Mouse (Mus musculus) frontal cortex, postnatal 36 days (tissue): ENCODE measurements around the gene Magix.
"Not testable (repeated sequence)": the region's sequence is repeated elsewhere in the genome, so short reads cannot be mapped to it uniquely, and the experiment has no call there.

Experiments used
- DNase-seq, 2 experiments: peaks; one replicate each; pipeline ENCODE4 v3.0.0; 2022; ENCODE audit warnings: low spot score in 2 of 2

Magix gene

DNA sequence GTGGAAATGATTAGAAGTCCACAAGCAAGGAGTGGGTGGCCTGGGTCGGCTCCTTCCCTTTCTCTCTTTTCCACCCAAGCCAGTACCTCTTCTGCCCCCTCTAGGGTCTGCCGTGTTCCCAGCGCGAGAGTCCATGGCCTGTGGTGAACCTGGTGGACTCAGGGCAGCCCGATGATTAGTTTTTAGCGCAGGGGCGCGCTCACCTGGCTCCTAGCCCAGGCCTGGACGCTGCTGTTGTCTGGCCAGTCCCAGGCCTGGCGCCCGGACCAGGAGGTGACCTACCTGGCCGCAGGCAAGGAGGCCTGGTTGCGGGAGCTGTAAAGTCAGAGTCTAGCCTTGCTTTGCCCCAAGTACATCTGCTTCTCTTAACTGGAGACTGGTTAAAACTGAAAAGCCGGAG lies at the start of gene Magix:
Gene Magix (minus strand): TSS at position 388 of the 400 bp plus-strand sequence.
- no peak for DNase-seq

- no peak for DNase-seq
Observed at GRCm38 (mm10) chrX:7728922-7729265, 47.8 kb upstream of the Magix start.

DNA sequence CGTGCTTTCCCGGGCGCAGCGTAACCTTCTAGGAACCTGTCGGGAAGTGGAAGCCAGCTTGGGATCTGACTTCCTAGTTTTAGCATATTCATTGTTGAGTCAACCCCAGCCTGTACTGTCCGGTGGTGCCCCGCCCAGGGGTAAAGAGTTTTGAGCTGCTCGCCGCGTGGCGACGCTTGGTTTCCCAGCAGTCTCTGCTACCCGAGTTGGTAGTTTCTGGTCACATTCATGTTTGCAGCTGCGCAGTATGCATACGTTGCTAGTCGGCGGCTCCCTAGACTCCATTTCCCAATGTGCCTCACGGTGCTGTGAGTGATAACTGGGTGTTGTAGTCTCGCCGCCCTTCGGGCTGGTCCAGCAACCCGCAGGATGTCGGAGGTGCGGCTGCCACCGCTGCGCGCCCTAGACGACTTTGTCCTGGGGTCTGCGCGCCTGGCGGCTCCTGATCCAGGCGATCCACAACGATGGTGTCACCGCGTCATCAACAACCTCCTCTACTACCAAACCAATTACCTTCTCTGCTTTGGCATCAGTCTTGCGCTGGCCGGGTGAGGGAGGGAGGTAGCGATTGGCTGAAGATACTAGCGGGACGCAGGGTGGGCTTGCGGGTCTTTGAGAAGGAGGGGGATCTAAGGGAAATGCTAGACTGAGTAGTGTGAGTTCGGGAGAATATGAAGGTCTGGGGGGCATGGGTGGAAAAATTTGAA lies 47.3 kb upstream of the Magix start, which contains the start of gene Praf2:
Gene Praf2 (plus strand): TSS at position 225 of the 707 bp plus-strand sequence.
- peak; percentile 79 to 88 for DNase-seq

- no peak for DNase-seq
Observed at GRCm38 (mm10) chrX:7727176-7727575, 46.1 kb upstream of the Magix start.

GRCm38 (mm10) chrX:7725841-7726240 lies 44.8 kb upstream of the Magix start:
- no peak for DNase-seq

DNA sequence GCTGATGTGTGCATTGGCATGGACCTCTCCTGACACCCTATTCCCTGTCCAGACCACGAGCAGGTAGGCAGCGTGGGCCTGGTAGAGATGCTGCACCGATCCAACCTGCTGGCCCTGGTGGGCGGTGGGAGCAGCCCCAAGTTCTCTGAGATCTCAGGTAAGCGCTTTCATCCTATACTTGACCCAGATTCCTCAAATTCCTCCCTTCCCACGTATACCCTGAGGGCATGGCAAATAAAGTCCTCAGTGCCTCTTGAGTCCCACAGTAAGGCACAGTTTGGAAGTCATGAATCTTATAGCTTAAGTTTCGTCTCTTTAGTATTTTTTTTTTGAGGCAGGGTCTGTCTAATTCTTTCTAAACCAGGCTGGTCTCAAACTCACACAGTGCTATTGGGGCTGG lies 43.1 kb upstream of the Magix start:
- no peak for DNase-seq

- DNase-seq: no peak
Observed at GRCm38 (mm10) chrX:7722691-7723090, 41.6 kb upstream of the Magix start.

DNA sequence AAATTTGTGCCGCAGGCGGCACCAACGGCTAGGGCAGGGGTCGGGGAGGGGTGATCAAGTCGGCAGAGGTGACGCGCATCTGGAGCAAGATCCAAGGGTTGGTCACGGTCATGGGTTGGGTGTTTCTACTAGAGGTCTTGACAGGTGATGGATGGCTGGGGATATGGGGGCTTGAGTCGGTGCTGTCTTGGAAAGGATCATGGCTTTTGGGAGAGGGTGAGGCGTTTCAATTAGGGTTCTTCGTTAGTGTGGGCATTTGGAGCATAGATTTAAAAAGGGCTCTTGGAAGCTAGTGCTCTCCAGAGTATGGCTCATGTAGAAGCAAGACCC lies 41.2 kb upstream of the Magix start:
- DNase-seq: no peak

- peak; percentile 70 to 73 for DNase-seq
Observed at GRCm38 (mm10) chrX:7721514-7722281, 40.6 kb upstream of the Magix start, which contains the start of gene Gm45208. TSS of gene Gm45208 (plus strand) at chrX:7722245.

DNA sequence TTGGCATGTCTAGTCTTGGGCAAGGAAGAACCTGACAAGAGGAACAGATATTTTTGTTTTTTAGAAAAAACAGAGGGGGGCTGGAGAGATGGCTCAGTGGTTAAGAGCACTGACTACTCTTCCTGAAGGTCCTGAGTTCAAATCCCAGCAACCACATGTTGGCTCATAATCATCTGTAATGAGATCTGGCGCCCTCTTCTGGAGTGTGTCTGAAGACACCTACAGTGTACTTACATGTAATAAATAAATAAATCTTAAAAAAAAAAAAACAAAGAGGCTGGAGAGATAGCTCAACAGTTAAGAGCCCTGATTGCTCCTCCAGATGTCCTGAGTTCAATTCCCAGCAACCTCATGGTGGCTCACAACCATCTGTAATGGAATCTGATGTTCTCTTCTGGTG lies 35.0 kb upstream of the Magix start:
- DNase-seq: not testable (repeated sequence)

DNA sequence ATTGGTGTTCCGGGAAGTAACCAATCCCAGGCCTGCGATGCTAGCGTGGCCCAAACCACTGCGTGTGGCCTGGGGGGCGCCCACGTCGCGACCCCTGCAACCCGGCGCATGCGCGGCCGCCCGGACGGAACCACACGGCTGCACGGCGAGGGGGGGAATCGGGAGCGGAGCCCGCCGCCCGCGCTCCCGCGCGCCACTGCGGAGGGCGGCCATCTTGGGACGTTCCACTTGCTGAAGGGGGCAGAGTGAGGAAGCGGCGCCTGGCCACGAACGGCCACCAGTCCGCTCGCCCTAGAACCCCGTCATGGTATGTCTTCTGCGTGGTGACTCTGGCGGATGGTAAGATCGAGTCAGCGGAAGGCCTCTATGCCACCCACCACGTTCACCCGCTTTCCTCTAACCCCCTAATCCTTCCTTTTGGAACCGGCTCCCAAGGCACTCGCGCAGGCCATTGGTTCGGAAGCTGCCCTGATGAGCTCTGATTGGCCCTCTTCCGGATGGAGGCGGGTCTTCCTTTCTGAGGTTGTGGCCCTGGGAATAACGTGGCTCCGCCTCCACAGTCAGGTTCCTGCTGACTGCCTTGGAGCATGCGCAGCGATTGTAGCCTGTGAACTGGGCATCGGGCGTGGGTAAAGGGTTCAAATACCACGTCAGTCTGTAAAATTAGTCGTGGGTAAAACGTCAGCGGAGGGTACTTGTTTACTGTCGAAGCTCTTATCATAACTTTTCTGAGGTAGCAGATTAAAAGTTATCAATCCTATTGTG lies 33.3 kb upstream of the Magix start, which contains the start of gene Wdr45:
Gene Wdr45 (plus strand): TSS at position 199 of the 765 bp plus-strand sequence.
- peak; percentile 84 to 93 for DNase-seq

DNA sequence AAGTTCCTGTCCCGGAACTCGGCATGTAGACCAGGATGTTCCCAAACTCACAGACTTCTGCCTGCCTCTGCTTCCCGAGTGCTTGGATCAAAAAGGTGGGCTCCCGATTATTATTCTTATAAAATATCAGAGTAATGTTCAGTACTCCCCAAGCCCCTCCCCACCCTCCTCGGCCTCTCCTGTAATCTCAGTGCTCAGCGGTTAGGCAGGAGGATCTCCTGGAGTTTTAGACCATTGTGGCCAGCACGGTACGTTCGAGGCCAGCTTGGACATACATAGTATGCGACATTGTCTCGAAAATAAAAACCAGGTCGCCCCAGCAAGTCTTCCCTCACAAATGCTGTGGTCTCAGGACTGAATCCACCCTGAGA lies 32.7 kb upstream of the Magix start:
- DNase-seq: not testable (repeated sequence)

GRCm38 (mm10) chrX:7696954-7697381 lies 15.9 kb upstream of the Magix start, which contains the start of gene Gpkow:
TSS of gene Gpkow (plus strand) at chrX:7697131.
- DNase-seq: peak; percentile 77 to 88

DNA sequence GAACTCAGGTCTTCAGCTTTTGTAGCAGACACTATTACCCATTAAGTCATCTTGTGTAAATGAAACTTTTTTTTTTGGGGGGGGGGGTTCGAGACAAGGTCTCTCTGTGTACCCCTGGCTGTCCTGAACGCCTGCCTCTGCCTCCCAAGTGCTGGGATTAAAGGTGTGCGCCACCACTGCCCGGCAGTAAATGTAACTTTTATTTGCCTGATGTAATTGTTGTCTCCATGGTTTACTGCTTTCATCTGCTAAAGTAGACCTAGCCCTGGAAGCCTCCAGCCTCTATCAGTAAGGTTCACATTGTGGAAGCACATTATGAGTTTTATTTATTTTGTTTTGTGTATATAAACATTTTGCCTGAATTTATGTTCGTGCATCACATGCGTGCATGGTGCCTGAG lies 15.5 kb upstream of the Magix start:
- no peak for DNase-seq

DNA sequence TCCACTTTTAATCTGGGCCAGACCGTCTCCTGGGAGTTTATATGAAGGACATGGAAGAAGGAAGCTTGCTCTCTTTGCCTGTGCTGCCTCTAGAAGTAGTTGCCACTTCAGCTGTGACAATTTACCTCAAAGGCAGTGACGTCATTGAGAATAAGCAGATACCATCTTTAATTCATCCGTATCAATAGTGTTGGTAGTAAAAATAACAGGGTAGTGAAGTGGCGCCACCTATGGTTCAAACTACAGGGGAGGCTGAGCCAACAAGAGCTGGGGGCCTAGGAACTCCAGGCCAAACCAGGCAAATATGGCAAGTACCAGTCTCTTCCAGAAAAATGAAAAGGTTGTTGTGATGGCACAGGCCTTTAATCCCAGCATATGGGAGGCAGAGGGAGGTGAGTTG lies 11.8 kb upstream of the Magix start:
- DNase-seq: no peak

DNA sequence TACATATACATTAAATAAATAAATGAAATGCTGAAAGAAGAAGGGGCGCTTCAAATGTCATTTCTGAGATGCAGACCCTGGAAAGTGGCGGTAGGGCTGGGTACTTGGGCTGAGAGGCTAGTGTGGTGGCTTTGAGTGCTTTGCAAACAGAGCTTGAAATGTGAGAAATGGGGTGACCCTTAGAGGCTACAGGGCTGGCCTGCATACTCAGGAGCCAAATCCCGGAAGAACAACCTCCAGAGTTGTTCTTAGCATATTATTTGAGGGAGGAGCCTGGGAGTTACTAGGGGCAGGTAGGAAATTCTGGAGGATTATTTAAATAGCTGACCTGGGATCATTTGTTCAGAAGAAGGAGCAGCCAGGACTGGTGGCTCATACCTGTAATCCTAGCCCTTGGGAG lies 9.4 kb upstream of the Magix start:
- DNase-seq: no peak

GRCm38 (mm10) chrX:7688321-7688720 lies 7.3 kb upstream of the Magix start:
- DNase-seq: no peak

- no peak for DNase-seq
Observed at GRCm38 (mm10) chrX:7680057-7680412, 1.0 kb downstream of the Magix start.

- peak; percentile 80 to 89 for DNase-seq
Observed at GRCm38 (mm10) chrX:7679405-7680056, 1.5 kb downstream of the Magix start.

DNA sequence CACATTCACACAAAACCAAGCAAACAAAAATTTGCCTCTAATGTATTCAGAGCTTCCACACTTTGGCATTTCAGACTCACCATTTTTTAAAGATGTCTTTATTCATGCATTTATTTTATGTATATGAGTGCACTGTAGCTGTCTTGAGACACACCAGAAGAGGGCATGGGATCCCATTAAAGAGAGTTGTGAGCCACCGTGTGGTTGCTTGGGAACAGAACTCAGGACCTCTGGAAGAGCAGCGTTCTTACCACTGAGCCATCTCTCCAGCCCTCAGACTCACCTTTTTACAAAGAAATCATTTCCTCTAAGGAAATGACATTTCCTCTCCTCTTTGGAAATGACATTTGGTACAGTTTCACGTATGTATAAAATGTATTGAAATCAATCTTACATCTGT lies 2.1 kb downstream of the Magix start:
- no peak for DNase-seq

GRCm38 (mm10) chrX:7675001-7675380 lies 6.1 kb downstream of the Magix start:
- no peak for DNase-seq
